Mouse (Mus musculus): ENCODE results near the gene Rgs6. TPM values are rescaled to one million over a fixed set of nuclear protein-coding genes. Genes with fewer than 3 reads are reported as not detected.

The Rgs6 gene
- total and polyA plus RNA-seq, 3 experiments: not detected

GRCm38 (mm10) chr12:83150030-83150429, 561.9 kb downstream of the Rgs6 start:
- Histone ChIP-seq H3K9ac (ENCODE audit: insufficient read depth, low read depth) (no peak overlapping the region), H3K4me3 (replicated peaks in 1 of 3; ENCODE audit: low read depth in 2 of 3, low read length in 2 of 3, poor library complexity in 1 of 3) (no peak overlapping the region), H3K36me3 (replicated peaks in 1 of 2; ENCODE audit: control insufficient read depth in 1 of 2, insufficient read depth in 1 of 2, low read length in 1 of 2) (no peaks in the 10 kb centered on the region), H3K27ac (ENCODE audit: insufficient read depth, low read depth) (no peak overlapping the region), H3K4me1 (ENCODE audit: control insufficient read depth in 1 of 2, insufficient read depth in 2 of 2) (no peaks in the 10 kb centered on the region), H3K27me3 (replicated peaks) (peaks cover 8% of the 10 kb centered on the region), H3K4me2 (ENCODE audit: insufficient read depth, low read depth, poor library complexity, severe bottlenecking) (no peak overlapping the region), H3K9me3 (replicated peaks; ENCODE audit: low read length) (no peaks in the 10 kb centered on the region), H3K79me2 (replicated peaks; ENCODE audit: control insufficient read depth, extremely low read depth, insufficient read depth, poor library complexity, severe bottlenecking) (no peaks in the 10 kb centered on the region)
- no peak for DNase-seq (ENCODE audit: extremely low read depth)
- TF ChIP-seq MAFK (IDR thresholded peaks at IDR 0.05; ENCODE audit: insufficient replicate concordance, low read length) (no peak), NRF1 (IDR thresholded peaks at IDR 0.05; ENCODE audit: low read depth, low read length) (no peak), GABPA (IDR thresholded peaks at IDR 0.05; ENCODE audit: insufficient replicate concordance, low read depth, low read length) (no peak), USF2 (conservative IDR thresholded peaks at IDR 0.05; ENCODE audit: low read depth, low read length) (no peak), MAZ (IDR thresholded peaks at IDR 0.05; ENCODE audit: low read depth, low read length) (no peak), POLR2AphosphoS2 (IDR thresholded peaks at IDR 0.05; ENCODE audit: low read depth, low read length) (no peak), UBTF (IDR thresholded peaks at IDR 0.05; ENCODE audit: low read depth, low read length) (no peak), SIN3A (IDR thresholded peaks at IDR 0.05; ENCODE audit: low read length) (no peak), CHD2 (IDR thresholded peaks at IDR 0.05; ENCODE audit: low read length) (no peak), JUN (IDR thresholded peaks at IDR 0.05; ENCODE audit: insufficient read depth, low read depth, low read length) (no peak), ZNF384 (IDR thresholded peaks at IDR 0.05; ENCODE audit: low read depth, low read length) (no peak), ELF1 (IDR thresholded peaks at IDR 0.05; ENCODE audit: low read depth, low read length) (no peak), POLR2A (IDR thresholded peaks at IDR 0.05; ENCODE audit: low read depth, low read length) (no peak), SMC3 (IDR thresholded peaks at IDR 0.05; ENCODE audit: low read depth, low read length) (no peak), ZMIZ1 (IDR thresholded peaks at IDR 0.05; ENCODE audit: low read depth, low read length) (no peak), MYC (IDR thresholded peaks at IDR 0.05; ENCODE audit: low read depth, low read length) (no peak), KAT2A (IDR thresholded peaks at IDR 0.05; ENCODE audit: insufficient replicate concordance, low read length) (no peak), USF1 (IDR thresholded peaks at IDR 0.05; ENCODE audit: low read depth, low read length) (no peak)
- in situ Hi-C loops (cut with MboI; ENCODE audit: low pct_ligation_motif_present, low pct_unique_long_range_greater_than_20kb, low sequenced_read_pairs) (no loop called here), dilution Hi-C loops (cut with MboI; ENCODE audit: extremely low pct_ligation_motif_present, extremely low pct_unique_long_range_greater_than_20kb, low sequenced_read_pairs) (no loop called here)

- no peak overlapping the region for H3K9ac ChIP-seq (ENCODE audit: insufficient read depth, low read depth)
- no peak overlapping the region for H3K4me2 ChIP-seq (ENCODE audit: insufficient read depth, low read depth, poor library complexity, severe bottlenecking)
- TF ChIP-seq MAX (IDR thresholded peaks at IDR 0.05; ENCODE audit: low read length) (no peak), E2F4 (IDR thresholded peaks at IDR 0.05; ENCODE audit: insufficient replicate concordance, low read depth, low read length) (no peak), ELF1 (IDR thresholded peaks at IDR 0.05; ENCODE audit: low read depth, low read length) (no peak), ETS1 (conservative IDR thresholded peaks at IDR 0.05; ENCODE audit: low read depth, low read length) (no peak), USF2 (conservative IDR thresholded peaks at IDR 0.05; ENCODE audit: low read depth, low read length) (no peak), JUN (IDR thresholded peaks at IDR 0.05; ENCODE audit: insufficient read depth, low read depth, low read length) (no peak), SIN3A (IDR thresholded peaks at IDR 0.05; ENCODE audit: low read length) (no peak), NRF1 (IDR thresholded peaks at IDR 0.05; ENCODE audit: low read depth, low read length) (no peak), UBTF (IDR thresholded peaks at IDR 0.05; ENCODE audit: low read depth, low read length) (no peak), TBP (conservative IDR thresholded peaks at IDR 0.05; ENCODE audit: low read depth, low read length) (no peak), MYC (IDR thresholded peaks at IDR 0.05; ENCODE audit: low read depth, low read length) (no peak)
- H3K79me2 ChIP-seq (replicated peaks; ENCODE audit: control insufficient read depth, extremely low read depth, insufficient read depth, poor library complexity, severe bottlenecking): no peaks in the 10 kb centered on the region
- no peaks in the 10 kb centered on the region for H3K36me3 ChIP-seq (replicated peaks in 1 of 2; ENCODE audit: control insufficient read depth in 1 of 2, insufficient read depth in 1 of 2, low read length in 1 of 2)
- DNase-seq (ENCODE audit: extremely low read depth): no peak
- no peak overlapping the region for H3K27ac ChIP-seq (ENCODE audit: insufficient read depth, low read depth)
- in situ Hi-C loops (cut with MboI; ENCODE audit: low pct_ligation_motif_present, low pct_unique_long_range_greater_than_20kb, low sequenced_read_pairs): no loop called here
- H3K4me3 ChIP-seq (replicated peaks in 1 of 3; ENCODE audit: low read depth in 2 of 3, low read length in 2 of 3, poor library complexity in 1 of 3): no peak overlapping the region
- peaks cover 4% of the 10 kb centered on the region for H3K27me3 ChIP-seq (replicated peaks)
- no peaks in the 10 kb centered on the region for H3K9me3 ChIP-seq (replicated peaks; ENCODE audit: low read length)
- no peaks in the 10 kb centered on the region for H3K4me1 ChIP-seq (ENCODE audit: control insufficient read depth in 1 of 2, insufficient read depth in 2 of 2)
- dilution Hi-C loops (cut with MboI; ENCODE audit: extremely low pct_ligation_motif_present, extremely low pct_unique_long_range_greater_than_20kb, low sequenced_read_pairs): no loop called here
These were observed 562.7 kb downstream of the Rgs6 start for GRCm38 (mm10) chr12:83150813-83151212.
